In the genomic region with DNA sequence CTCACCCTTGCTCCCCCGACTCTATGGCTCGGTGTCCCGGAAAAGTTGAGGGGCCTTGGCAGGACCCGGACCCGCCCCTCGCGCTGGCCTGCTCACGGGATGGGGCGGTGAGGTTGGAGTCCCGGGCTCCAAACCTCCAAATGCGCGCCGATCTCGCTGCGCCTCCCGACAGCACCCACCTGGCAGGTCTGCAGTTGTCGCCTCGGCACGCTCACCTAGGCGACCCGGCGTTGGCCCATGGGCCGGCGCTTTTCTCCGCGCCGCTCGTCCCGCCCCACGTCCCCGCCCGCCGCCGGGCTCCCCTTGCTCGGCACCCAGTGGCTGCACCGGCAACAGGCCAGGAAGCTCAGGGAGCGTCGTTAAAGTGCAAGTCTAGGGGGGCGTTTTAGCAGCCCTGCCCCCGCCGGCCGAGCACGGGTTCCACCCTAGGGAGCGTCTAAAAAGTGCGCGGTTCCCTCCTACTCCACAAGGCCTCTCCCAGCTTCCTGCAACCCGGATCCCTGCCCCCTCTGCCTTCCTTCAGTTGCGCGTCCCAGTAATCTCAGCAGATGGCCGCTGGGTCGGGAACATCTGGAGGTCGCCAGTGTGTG, we compare ENCODE assay signal across 9 mouse cellular contexts. TPM values are rescaled to one million over a fixed set of nuclear protein-coding genes. Genes with fewer than 3 reads are reported as not detected.
A peak's percentile ranks its signal among the peaks of the same experiment; 100 is the strongest.
DNase-seq lines count a peak whose midpoint lies in the region; ATAC-seq and TF ChIP-seq lines count a peak whose summit lies in the region.
"Had no signal": no experiment of that assay in that cellular context is flagged by ENCODE, and none has a peak within 500 bp of the region (broad histone marks: within the 10 kb centered on the region; RNA-seq: fewer than 3 reads in every experiment).

A gene (minus strand): TSS at position 266 of the 590 bp plus-strand sequence.

- TF ChIP-seq POLR2A in limb, embryonic 14.5 days (IDR thresholded peaks at IDR 0.05; ENCODE audit: borderline replicate concordance, extremely low read depth, insufficient read depth, insufficient read length), result peak; percentile 66; the same call in 1 of the 2 replicates

- H3K9ac ChIP-seq in embryonic facial prominence, embryonic 14.5 days (ENCODE audit: low read depth, low read length), result peak within 1 kb of the TSS; percentile 86
- H3K9ac ChIP-seq in limb, embryonic 14.5 days (ENCODE audit: low read depth, low read length, severe bottlenecking), result peak within 1 kb of the TSS; percentile 85
- H3K9ac ChIP-seq in midbrain, embryonic 16.5 days (ENCODE audit: low read depth, low read length), result peak within 1 kb of the TSS; percentile 80
- peak within 1 kb of the TSS; percentile 66 for H3K9ac ChIP-seq in stomach, embryonic 15.5 days

- no peaks in the 10 kb centered on the region for H3K9me3 ChIP-seq in embryonic facial prominence, embryonic 14.5 days (ENCODE audit: control insufficient read depth, low read length)
- no peaks in the 10 kb centered on the region for H3K9me3 ChIP-seq in limb, embryonic 14.5 days (ENCODE audit: control insufficient read depth, low read length)
- H3K9me3 ChIP-seq in midbrain, embryonic 16.5 days (replicated peaks; ENCODE audit: control insufficient read depth, low read length, poor library complexity, severe bottlenecking), result no peaks in the 10 kb centered on the region
- H3K9me3 ChIP-seq in stomach, embryonic 15.5 days, result no peaks in the 10 kb centered on the region

- peaks cover 33% of the 10 kb centered on the region for H3K4me1 ChIP-seq in embryonic facial prominence, embryonic 14.5 days (ENCODE audit: control insufficient read depth, insufficient read depth, low read length)
- H3K4me1 ChIP-seq in limb, embryonic 14.5 days (ENCODE audit: control insufficient read depth, insufficient read depth, low read length), result peaks cover 35% of the 10 kb centered on the region
- peaks cover 17% of the 10 kb centered on the region for H3K4me1 ChIP-seq in midbrain, embryonic 16.5 days (ENCODE audit: control insufficient read depth, insufficient read depth, low read length)
- H3K4me1 ChIP-seq in stomach, embryonic 15.5 days, result peaks cover 30% of the 10 kb centered on the region

- H3K4me2 ChIP-seq in embryonic facial prominence, embryonic 14.5 days (ENCODE audit: low read depth, low read length), result peak within 1 kb of the TSS; percentile 93
- peak within 1 kb of the TSS; percentile 78 for H3K4me2 ChIP-seq in limb, embryonic 14.5 days (replicated peaks; ENCODE audit: low read depth, low read length, severe bottlenecking)
- H3K4me2 ChIP-seq in midbrain, embryonic 16.5 days (ENCODE audit: low read length), result peak within 1 kb of the TSS; percentile 70
- H3K4me2 ChIP-seq in stomach, embryonic 15.5 days, result peak within 1 kb of the TSS; percentile 75

- H3K36me3 ChIP-seq in embryonic facial prominence, embryonic 14.5 days (ENCODE audit: control insufficient read depth, insufficient read depth, low read length), result 0 out of 2 replicates have a peak, but pooled peaks cover 4% of the 10 kb centered on the region
- H3K36me3 ChIP-seq in limb, embryonic 14.5 days (ENCODE audit: control insufficient read depth, insufficient read depth, low read length), result no peaks in the 10 kb centered on the region
- H3K36me3 ChIP-seq in midbrain, embryonic 16.5 days (ENCODE audit: control insufficient read depth, insufficient read depth, low read length), result no peaks in the 10 kb centered on the region
- H3K36me3 ChIP-seq in stomach, embryonic 15.5 days, result no peaks in the 10 kb centered on the region
- H3K36me3 ChIP-seq: G1E had no signal

- under 1% methylated on average over 41 of the region's 52 CpGs for WGBS in embryonic facial prominence, embryonic 14.5 days
- WGBS in limb, embryonic 14.5 days, result 1% methylated on average over 44 of the region's 52 CpGs
- WGBS in midbrain, embryonic 16.5 days, result under 1% methylated on average over 48 of the region's 52 CpGs
- under 1% methylated on average over 52 of the region's 52 CpGs for WGBS in stomach, embryonic 15.5 days

- H3K4me3 ChIP-seq in embryonic facial prominence, embryonic 14.5 days (ENCODE audit: low read depth, low read length), result peak within 1 kb of the TSS; percentile 70
- peak within 1 kb of the TSS; percentile 79 for H3K4me3 ChIP-seq in limb, embryonic 14.5 days (replicated peaks; ENCODE audit: low read length)
- peak within 1 kb of the TSS; percentile 68 for H3K4me3 ChIP-seq in midbrain, embryonic 16.5 days (ENCODE audit: low read depth, low read length)
- peak within 1 kb of the TSS; percentile 77 for H3K4me3 ChIP-seq in stomach, embryonic 15.5 days (replicated peaks)

- no peaks in the 10 kb centered on the region for H3K27me3 ChIP-seq in embryonic facial prominence, embryonic 14.5 days (replicated peaks; ENCODE audit: control insufficient read depth, insufficient read depth, low read length)
- H3K27me3 ChIP-seq in limb, embryonic 14.5 days (ENCODE audit: control insufficient read depth, insufficient read depth, low read length), result no peaks in the 10 kb centered on the region
- H3K27me3 ChIP-seq in midbrain, embryonic 16.5 days (ENCODE audit: control insufficient read depth, insufficient read depth, low read depth, low read length), result no peaks in the 10 kb centered on the region
- no peaks in the 10 kb centered on the region for H3K27me3 ChIP-seq in stomach, embryonic 15.5 days (replicated peaks)

- peak within 1 kb of the TSS; percentile 88 for H3K27ac ChIP-seq in embryonic facial prominence, embryonic 14.5 days (replicated peaks; ENCODE audit: low read depth, low read length)
- H3K27ac ChIP-seq in limb, embryonic 14.5 days (replicated peaks; ENCODE audit: low read depth, low read length), result peak within 1 kb of the TSS; percentile 91
- peak within 1 kb of the TSS; percentile 78 for H3K27ac ChIP-seq in midbrain, embryonic 16.5 days (ENCODE audit: low read length)
- peak within 1 kb of the TSS; percentile 94 for H3K27ac ChIP-seq in stomach, embryonic 15.5 days

- ATAC-seq in embryonic facial prominence, embryonic 14.5 days (ENCODE audit: low read depth), result peak; percentile 95
- peak; percentile 95 for ATAC-seq in limb, embryonic 14.5 days (ENCODE audit: low FRiP score, low read depth)
- ATAC-seq in midbrain, embryonic 16.5 days, result peak; percentile 90
- peak; percentile 92 for ATAC-seq in stomach, embryonic 15.5 days (ENCODE audit: insufficient read depth, low FRiP score, low read depth)

- DNase-seq in 3134 (ENCODE audit: extremely low read depth, insufficient read length, low spot score), result peak; percentile 96
- DNase-seq in adrenal gland, postnatal 25 days, result peak; percentile 92
- peak; percentile 99 for DNase-seq in embryonic facial prominence, embryonic 14.5 days (ENCODE audit: low spot score)
- peak; percentile 91 for DNase-seq in heart, adult 8-10 months (ENCODE audit: low spot score)
- DNase-seq in kidney, adult 9 months, result peak; percentile 93
- peak; percentile 98 for DNase-seq in limb, embryonic 14.5 days (ENCODE audit: low spot score)

RNA-seq across cellular contexts. Expression of the gene that starts here (rescaled TPM):
- total RNA-seq in adrenal gland, postnatal 25 days (2021), result 22.9 and 40.6 TPM in 2 replicates
- polyA plus RNA-seq in embryonic facial prominence, embryonic 14.5 days (2014; fragmentation: Nextera tagmentation; extraction: Ambion mirVana), result 23.6 and 24.7 TPM in 2 replicates
- total RNA-seq in heart, adult 8-10 months (2022), result 1 to 10 TPM; 1.9 to 2.8 (median 2.5) TPM
- polyA plus RNA-seq in limb, embryonic 14.5 days (2012; rRNA removed), result 44.0 and 61.0 TPM in 2 replicates
- polyA plus RNA-seq in limb, embryonic 14.5 days (2014; fragmentation: Nextera tagmentation; extraction: Ambion mirVana), result 28.6 and 31.4 TPM in 2 replicates
- polyA plus RNA-seq in midbrain, embryonic 16.5 days (2015; fragmentation: Nextera tagmentation; extraction: Ambion mirVana), result 7.0 and 8.0 TPM in 2 replicates
- 10.2 and 10.9 TPM in 2 replicates for polyA plus RNA-seq in stomach, embryonic 15.5 days (2015; fragmentation: Nextera tagmentation; extraction: Ambion mirVana)
- total RNA-seq: G1E had no signal
- polyA plus RNA-seq: G1E had no signal

Comparison
In these comparisons a context has a peak if more than half of its experiments do, and no peak if none do; other contexts are left out.
1. Peak in every context shown above with its lines: DNase-seq, ATAC-seq, H3K4me3 ChIP-seq and H3K27ac ChIP-seq.